In genomic region chr1:192806168-192807157, GRCm38 (mm10) we compare ENCODE assay signal across 8 mouse cellular contexts. TPM values are rescaled to one million over a fixed set of nuclear protein-coding genes. Genes with fewer than 3 reads are reported as not detected.
DNase-seq lines count a peak whose midpoint lies in the region; ATAC-seq lines count a peak whose summit lies in the region.

No protein-coding gene starts in this region.

- H3K36me3 ChIP-seq in hindbrain, embryonic 10.5 days: no peaks in the 10 kb centered on the region
- H3K36me3 ChIP-seq in hindbrain, embryonic 16.5 days (ENCODE audit: control insufficient read depth, insufficient read depth, low read length): no peaks in the 10 kb centered on the region
- no peaks in the 10 kb centered on the region for H3K36me3 ChIP-seq in embryonic facial prominence, embryonic 15.5 days

- no peak for ATAC-seq in hindbrain, embryonic 16.5 days
- peak; percentile 70 for ATAC-seq in embryonic facial prominence, embryonic 15.5 days (ENCODE audit: insufficient number of reproducible peaks, low FRiP score, low TSS enrichment, low read depth)

- H3K4me2 ChIP-seq in hindbrain, embryonic 16.5 days (ENCODE audit: low read length): no peak overlapping the region
- no peak overlapping the region for H3K4me2 ChIP-seq in embryonic facial prominence, embryonic 15.5 days (replicated peaks)

- 57% methylated on average over 10 of the region's 10 CpGs for WGBS in hindbrain, embryonic 10.5 days
- WGBS in hindbrain, embryonic 16.5 days: 60% methylated on average over 10 of the region's 10 CpGs
- WGBS in embryonic facial prominence, embryonic 15.5 days: 31% methylated on average over 10 of the region's 10 CpGs

- H3K27ac ChIP-seq in hindbrain, embryonic 10.5 days: peak overlapping the region; percentile 71
- no peak overlapping the region for H3K27ac ChIP-seq in hindbrain, embryonic 16.5 days (ENCODE audit: low read depth, low read length)
- H3K27ac ChIP-seq in embryonic facial prominence, embryonic 15.5 days (replicated peaks): peak overlapping the region; percentile 89

- H3K4me3 ChIP-seq in hindbrain, embryonic 10.5 days: no peak overlapping the region
- no peak overlapping the region for H3K4me3 ChIP-seq in hindbrain, embryonic 16.5 days (ENCODE audit: low read length)
- no peak overlapping the region for H3K4me3 ChIP-seq in embryonic facial prominence, embryonic 15.5 days (replicated peaks)

- H3K9me3 ChIP-seq in hindbrain, embryonic 10.5 days: no peaks in the 10 kb centered on the region
- H3K9me3 ChIP-seq in hindbrain, embryonic 16.5 days (ENCODE audit: control insufficient read depth, low read length): no peaks in the 10 kb centered on the region
- H3K9me3 ChIP-seq in embryonic facial prominence, embryonic 15.5 days (replicated peaks): no peaks in the 10 kb centered on the region

- peaks cover 22% of the 10 kb centered on the region for H3K4me1 ChIP-seq in hindbrain, embryonic 10.5 days (replicated peaks)
- H3K4me1 ChIP-seq in hindbrain, embryonic 16.5 days (ENCODE audit: control insufficient read depth, insufficient read depth, low read depth, low read length): no peaks in the 10 kb centered on the region
- peaks cover 24% of the 10 kb centered on the region for H3K4me1 ChIP-seq in embryonic facial prominence, embryonic 15.5 days

- no peak for DNase-seq in hindbrain, embryonic 10.5 days (ENCODE audit: low spot score)
- DNase-seq in 3134 (ENCODE audit: extremely low read depth, insufficient read length, low spot score): peak; percentile 83
- DNase-seq in heart, postnatal 4 days: peak; percentile 29
- DNase-seq in ovary, postnatal 14 days (ENCODE audit: low spot score): no peak
- no peak for DNase-seq in layer of hippocampus, postnatal 14 days (ENCODE audit: low spot score in 2 of 2)
- no peak for DNase-seq in adrenal gland, adult 2 months

- no peaks in the 10 kb centered on the region for H3K27me3 ChIP-seq in hindbrain, embryonic 10.5 days (ENCODE audit: insufficient read depth, poor library complexity, severe bottlenecking)
- no peaks in the 10 kb centered on the region for H3K27me3 ChIP-seq in hindbrain, embryonic 16.5 days (replicated peaks; ENCODE audit: control insufficient read depth, insufficient read depth, low read length)
- no peaks in the 10 kb centered on the region for H3K27me3 ChIP-seq in embryonic facial prominence, embryonic 15.5 days

- no peak overlapping the region for H3K9ac ChIP-seq in hindbrain, embryonic 16.5 days (ENCODE audit: low read depth, low read length)
- no peak overlapping the region for H3K9ac ChIP-seq in embryonic facial prominence, embryonic 15.5 days

RNA-seq across cellular contexts. Expression of gene Hhat, which starts 35.4 kb away (rescaled TPM):
- polyA plus RNA-seq in hindbrain, embryonic 10.5 days (2016; fragmentation: Nextera tagmentation; extraction: Ambion mirVana): 8.1 and 8.9 TPM in 2 replicates
- 3.4 and 3.5 TPM in 2 replicates for polyA plus RNA-seq in hindbrain, embryonic 16.5 days (2015; fragmentation: Nextera tagmentation; extraction: Ambion mirVana)
- polyA plus RNA-seq in embryonic facial prominence, embryonic 15.5 days (2015; fragmentation: Nextera tagmentation; extraction: Ambion mirVana): 9.5 and 9.6 TPM in 2 replicates
- 1 to 10 TPM; 3.8 to 5.6 TPM for total RNA-seq in heart, postnatal 4 days (2021)
- total RNA-seq in layer of hippocampus, postnatal 14 days (2021): 1 to 10 TPM; 1.2 to 2.3 TPM
- total RNA-seq in adrenal gland, adult 2 months (2021): 1 to 10 TPM; 4.9 to 5.6 TPM
- 12.8 and 15.1 TPM in 2 replicates for polyA plus RNA-seq in adrenal gland, adult 2 months (2012; rRNA removed)

RNA-seq across cellular contexts. Expression of gene Sertad4, which starts 49.1 kb away (rescaled TPM):
- polyA plus RNA-seq in hindbrain, embryonic 10.5 days (2016; fragmentation: Nextera tagmentation; extraction: Ambion mirVana): 12.7 and 15.5 TPM in 2 replicates
- 8.5 and 18.5 TPM in 2 replicates for polyA plus RNA-seq in hindbrain, embryonic 16.5 days (2015; fragmentation: Nextera tagmentation; extraction: Ambion mirVana)
- 58.0 and 63.4 TPM in 2 replicates for polyA plus RNA-seq in embryonic facial prominence, embryonic 15.5 days (2015; fragmentation: Nextera tagmentation; extraction: Ambion mirVana)
- total RNA-seq in heart, postnatal 4 days (2021): 10 to 100 TPM; 14.9 to 16.7 TPM
- 10 to 100 TPM; 23.5 to 23.6 TPM for total RNA-seq in layer of hippocampus, postnatal 14 days (2021)
- 1 to 10 TPM; 4.4 to 7.9 TPM for total RNA-seq in adrenal gland, adult 2 months (2021)
- 4.1 and 5.2 TPM in 2 replicates for polyA plus RNA-seq in adrenal gland, adult 2 months (2012; rRNA removed)

Comparison
In these comparisons a context has a peak if more than half of its experiments do, and no peak if none do; other contexts are left out.
1. DNase-seq: peak in 3134 (single experiment) and heart, postnatal 4 days (single experiment); none in hindbrain, embryonic 10.5 days (single experiment), ovary, postnatal 14 days (single experiment), layer of hippocampus, postnatal 14 days (0 of 2) and adrenal gland, adult 2 months (single experiment).